Mouse (Mus musculus) lung, postnatal 4 days (tissue): ENCODE data around the gene Mapk10.

Source experiments
- DNase-seq, 2 experiments: peaks; one replicate each; pipeline ENCODE4 v3.0.0; 2021

Gene Mapk10

GRCm38 (mm10) chr5:103161574-103161973, 49.6 kb downstream of the Mapk10 start:
- DNase-seq: no peak

DNA sequence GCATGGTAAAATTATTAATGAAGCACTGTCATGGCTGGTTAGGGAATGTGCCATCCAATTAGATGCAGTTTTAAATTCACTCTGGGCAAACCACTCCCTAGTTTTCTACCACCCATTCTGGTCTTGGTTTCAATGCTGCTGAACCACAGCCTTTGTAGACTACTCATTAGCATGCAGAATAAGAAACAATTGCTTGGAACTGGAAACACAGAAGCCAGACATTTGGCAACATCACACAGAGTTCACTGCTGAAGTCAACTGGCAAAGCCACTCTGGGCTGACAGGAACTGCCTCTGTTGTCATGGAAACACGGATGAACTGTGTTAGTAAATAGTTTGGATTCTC, 50.0 kb downstream of the Mapk10 start:
- peak; percentile 5 to 24 for DNase-seq

- DNase-seq: no peak
Observed at GRCm38 (mm10) chr5:103160314-103161195, 50.6 kb downstream of the Mapk10 start.

DNA sequence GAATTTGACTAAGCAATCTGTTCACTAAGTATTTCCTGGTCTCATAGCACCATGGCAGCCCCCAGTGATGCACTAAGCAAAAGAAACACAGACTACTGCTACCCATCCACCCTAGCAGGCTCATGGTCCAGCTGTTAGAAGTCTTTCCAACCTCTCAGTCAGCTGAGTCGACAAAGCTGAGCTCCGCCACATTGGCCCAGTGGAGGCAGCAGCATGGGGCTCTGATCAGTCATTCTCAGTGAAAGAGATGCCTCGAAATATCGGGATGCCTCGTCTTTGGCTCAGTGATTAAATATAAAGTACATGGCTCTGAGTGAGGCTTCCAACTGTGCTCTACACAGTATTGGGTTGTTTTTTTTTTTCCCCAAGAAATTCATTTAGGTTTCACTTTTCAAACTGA, 70.2 kb downstream of the Mapk10 start:
- DNase-seq: no peak

GRCm38 (mm10) chr5:103134839-103135238, 76.3 kb downstream of the Mapk10 start:
- DNase-seq: peak; percentile 24 to 56

DNA sequence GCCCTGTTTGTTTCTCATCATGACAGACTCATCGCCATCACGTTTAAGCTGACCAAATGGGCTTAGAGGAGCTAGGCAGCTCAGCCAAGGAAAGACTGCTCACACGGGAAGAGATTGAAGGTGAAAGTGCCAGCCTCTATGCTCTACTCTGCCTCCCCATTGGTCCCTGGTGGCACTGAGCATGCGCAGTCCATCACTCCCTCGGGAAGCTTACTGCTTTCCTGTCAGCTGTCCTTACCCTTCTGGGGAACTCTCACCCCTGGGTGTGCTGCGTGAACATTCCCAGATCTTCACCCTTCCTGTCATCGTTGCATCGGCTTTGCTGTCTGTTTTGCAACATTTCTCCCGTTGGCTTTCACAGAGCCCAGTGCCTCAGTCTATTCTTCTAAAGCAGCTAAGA, 77.5 kb downstream of the Mapk10 start:
- DNase-seq: peak in 1 of 2 experiments; percentile 27

GRCm38 (mm10) chr5:103132814-103133213, 78.3 kb downstream of the Mapk10 start:
- peak in 1 of 2 experiments; percentile 4 for DNase-seq

DNA sequence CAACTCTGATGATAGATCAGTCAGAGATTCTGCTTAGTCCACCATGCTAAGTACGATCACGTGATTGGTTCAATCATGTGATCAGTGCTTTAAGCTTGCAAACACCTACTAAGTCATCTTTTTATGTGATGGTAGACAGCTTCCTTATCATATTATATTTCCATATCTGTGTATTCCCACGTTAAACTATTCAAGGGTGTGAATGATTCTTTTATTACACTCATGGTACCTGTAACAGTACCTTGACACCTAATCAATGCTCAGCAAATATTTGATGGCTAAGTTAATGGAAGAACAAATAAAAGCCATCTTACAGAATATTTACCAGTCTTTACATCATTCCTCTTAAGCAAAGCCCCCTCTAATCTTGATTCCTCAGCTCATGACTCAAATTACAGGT, 91.5 kb downstream of the Mapk10 start:
- DNase-seq: no peak

- DNase-seq: no peak
Observed at GRCm38 (mm10) chr5:103115571-103115970, 95.6 kb downstream of the Mapk10 start.

- DNase-seq: no peak
Observed at GRCm38 (mm10) chr5:103112471-103112870, 98.7 kb downstream of the Mapk10 start.

DNA sequence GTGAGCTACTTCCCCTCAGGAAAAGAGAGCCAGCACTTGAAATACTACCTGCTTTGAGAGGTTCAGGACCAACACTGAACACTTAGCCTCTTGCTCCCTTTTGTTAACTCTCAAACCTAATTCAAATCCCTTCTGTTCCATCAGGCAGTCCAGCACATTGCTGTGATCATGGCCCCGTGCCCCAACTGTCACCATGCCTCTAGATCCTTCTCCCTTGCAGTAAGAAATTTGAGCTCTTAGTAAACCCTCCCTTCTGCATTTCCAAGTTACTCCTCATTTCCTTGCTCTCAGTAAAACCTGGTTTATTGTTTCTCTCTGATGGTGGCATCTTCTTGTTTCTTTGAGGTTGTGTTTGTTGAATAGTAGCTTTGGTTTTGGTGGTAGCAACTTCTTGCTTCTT, 101.7 kb downstream of the Mapk10 start:
- no peak for DNase-seq

DNA sequence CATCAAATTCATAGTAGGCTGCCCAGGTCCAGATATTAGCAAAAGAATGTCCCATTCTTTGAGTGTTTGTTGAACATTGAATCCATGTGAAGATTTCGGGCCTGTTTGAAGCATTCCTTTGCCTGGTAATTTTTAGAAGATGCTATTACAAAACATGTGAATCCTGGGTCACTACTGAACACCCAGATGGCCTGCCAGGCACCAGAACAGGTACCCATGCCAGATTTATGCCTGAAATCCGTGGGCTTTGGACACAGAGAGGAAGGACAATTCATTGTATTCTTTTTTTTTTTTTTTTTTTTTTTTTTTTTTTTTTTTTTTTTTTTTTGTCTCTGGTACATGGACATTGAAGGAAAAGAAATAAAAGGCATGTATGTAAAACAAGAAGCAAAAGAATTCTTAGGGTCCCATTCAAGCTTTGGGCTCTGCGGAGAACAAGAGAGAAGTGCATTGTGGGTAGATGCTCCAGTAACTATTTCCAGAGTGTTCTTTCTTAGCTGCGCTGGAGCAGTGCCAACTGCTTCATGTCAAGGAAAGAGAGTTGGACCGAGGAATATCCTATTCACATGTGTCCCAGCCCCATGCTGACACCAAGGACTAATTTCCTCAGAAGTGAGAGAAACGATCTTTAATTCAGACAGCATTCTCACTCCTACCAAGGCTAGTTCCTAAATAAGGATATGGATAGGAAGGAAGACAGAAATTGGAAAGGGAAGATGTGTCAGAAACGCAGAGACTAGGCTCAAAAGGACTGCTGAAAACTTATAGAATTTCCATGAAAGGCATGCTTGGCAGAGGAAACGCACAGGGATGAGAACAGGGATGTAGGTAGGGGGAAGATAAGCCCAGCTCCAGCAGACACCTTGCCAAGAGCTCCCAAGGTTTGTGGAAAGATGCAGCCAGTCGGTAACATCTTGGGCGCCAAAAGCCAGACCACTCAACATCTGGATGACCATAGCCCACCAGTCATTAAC, 105.4 kb downstream of the Mapk10 start:
- no peak for DNase-seq

DNA sequence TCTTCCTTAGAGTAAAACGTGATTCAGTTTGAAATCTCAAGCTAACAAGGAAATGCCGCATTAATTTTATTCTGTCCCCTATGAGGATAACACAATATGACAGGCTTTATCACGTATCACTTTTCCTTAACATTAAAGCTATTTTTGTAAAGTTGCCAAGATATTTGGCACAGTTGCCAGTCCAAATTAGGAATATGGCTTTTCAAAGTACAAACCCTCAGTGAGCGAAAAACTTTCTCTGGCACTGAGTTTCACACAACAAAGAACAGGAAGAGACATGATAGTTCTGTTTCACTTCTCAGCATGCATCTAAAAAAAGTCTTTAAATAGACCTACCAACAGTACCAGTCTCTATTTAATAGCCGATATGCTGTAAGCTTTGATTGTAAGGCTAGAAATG, 107.1 kb downstream of the Mapk10 start:
- DNase-seq: no peak

DNA sequence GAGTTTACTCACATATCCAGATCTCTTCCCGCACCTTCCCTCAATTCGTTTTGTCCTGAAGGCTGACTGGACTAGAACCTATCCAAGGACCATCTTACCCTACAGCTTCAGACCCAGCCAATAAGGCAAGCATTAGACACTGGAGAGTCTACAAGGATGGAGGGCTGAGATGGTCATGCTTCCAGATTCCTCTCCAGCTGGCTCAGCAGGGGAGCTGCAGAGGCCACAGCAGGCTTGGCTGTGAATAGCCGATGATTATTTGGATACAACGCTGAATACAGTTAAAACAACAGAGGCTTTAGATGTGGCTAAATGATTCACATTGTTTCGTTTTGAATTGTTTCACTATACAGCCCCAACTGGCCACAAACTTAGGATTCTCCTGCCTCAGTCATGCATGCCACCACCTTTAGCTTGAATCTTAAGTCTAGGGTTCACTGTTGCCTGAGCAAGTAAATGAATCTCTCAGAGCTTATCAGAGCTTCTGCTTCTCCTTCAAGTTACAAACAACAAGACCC, 108.2 kb downstream of the Mapk10 start:
- no peak for DNase-seq

- DNase-seq: no peak
Observed at GRCm38 (mm10) chr5:103102176-103102575, 109.0 kb downstream of the Mapk10 start.

- DNase-seq: no peak
Observed at GRCm38 (mm10) chr5:103094166-103094565, 117.0 kb downstream of the Mapk10 start.

DNA sequence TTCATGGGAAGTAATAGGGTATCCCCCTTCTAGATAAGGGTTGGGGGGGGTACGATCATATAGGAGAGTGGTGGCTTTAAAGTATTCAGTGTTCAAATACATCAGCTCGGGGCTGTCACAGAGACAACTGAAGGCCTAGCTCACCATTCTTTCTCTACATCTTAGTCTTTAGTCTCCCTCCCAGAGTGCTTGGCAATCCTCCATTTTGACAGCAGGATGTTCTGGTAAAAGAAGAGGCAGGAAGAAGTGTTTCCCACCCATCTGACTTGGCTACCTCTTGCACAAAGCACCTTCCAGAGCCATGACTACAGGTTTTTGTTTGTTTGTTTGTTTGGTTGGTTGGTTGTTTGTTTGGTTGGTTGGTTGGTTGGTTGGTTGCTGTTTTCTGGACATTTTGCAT, 125.3 kb downstream of the Mapk10 start:
- no peak for DNase-seq

DNA sequence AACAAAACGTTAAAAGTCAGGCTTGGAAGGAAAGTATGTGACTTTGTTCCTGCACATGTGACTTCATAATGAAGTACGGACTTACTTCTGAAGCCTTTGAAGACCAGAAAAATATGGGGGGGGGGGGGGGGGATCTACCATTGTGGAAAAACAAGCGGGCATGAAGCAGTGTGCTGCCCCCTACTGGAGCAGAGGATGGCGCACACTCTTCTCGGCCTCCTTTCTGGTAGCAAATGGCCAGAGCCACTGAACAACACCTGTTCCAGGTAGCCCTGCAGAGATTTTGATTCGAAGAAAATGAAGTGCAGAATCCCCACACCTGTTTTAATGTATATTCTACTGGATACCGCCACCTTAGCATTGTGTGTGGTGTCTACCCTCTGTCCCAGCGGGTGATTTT, 135.7 kb downstream of the Mapk10 start:
- no peak for DNase-seq

DNA sequence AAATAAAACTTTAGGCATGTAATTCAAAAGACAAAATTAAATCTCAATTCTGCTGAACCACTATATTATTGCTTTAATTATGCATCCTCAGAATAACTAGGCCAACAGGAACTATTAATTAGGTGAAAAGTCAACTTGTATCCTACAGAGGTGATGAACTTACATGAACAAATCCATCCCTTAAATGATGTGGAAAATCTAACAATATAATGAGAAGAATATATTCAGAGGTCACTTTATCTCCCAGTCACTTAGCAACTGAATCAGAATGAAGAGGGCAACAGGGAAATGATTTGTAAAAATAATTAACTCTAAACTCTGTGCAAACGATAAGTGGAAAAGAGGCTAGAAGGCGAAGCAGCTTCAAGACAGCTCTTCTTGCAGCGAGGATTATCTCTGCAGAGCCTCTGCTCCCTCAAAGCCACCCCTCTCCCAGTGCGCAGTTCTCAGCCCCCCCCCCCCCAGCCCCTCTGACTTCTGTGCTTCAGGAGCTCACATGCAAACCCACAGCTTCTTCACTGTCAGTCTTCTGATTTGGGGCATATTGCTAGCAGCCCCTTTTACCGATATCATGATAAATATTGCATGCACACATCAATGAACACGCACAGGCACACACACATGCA, 138.8 kb downstream of the Mapk10 start:
- DNase-seq: no peak

- DNase-seq: no peak
Observed at GRCm38 (mm10) chr5:103071006-103071612, 140.0 kb downstream of the Mapk10 start.

GRCm38 (mm10) chr5:103050319-103050916, 160.7 kb downstream of the Mapk10 start:
- no peak for DNase-seq

- no peak for DNase-seq
Observed at GRCm38 (mm10) chr5:103048011-103048410, 163.1 kb downstream of the Mapk10 start.
